Mouse (Mus musculus): ENCODE results near the gene Eci1. TPM values are rescaled to one million over a fixed set of nuclear protein-coding genes. Genes with fewer than 3 reads are reported as not detected.

Eci1 gene
- 48.5 TPM for polyA plus RNA-seq (2012; fragmentation: generic; extraction: Trizol)
- long read RNA-seq, experiment 1, transcript Eci1-205 (7 exons, 1,137 nt): major isoform, 58 of 70 reads
- long read RNA-seq, experiment 1, partial matches to known transcripts: 5 of 70 reads
- long read RNA-seq, experiment 1, other reads (novel, unspliced or antisense): 3 of 70 reads
- long read RNA-seq, experiment 2, transcript Eci1-205 (7 exons, 1,137 nt): major isoform, 7 of 9 reads
- long read RNA-seq, experiment 2, partial matches to known transcripts: 1 of 9 reads
- long read RNA-seq, experiment 2, other reads (novel, unspliced or antisense): 1 of 9 reads

- H3K36me3 ChIP-seq (ENCODE audit: control insufficient read depth, insufficient read depth): peaks cover 26% of the 10 kb centered on the region
- H3K79me3 ChIP-seq (ENCODE audit: low read depth): peaks cover 14% of the 10 kb centered on the region
- H3K79me2 ChIP-seq (ENCODE audit: control insufficient read depth, insufficient read depth): peaks cover 56% of the 10 kb centered on the region
- peak within 1 kb of the TSS; percentile 93 for H3ac ChIP-seq (ENCODE audit: control insufficient read depth, insufficient read length, low read depth)
- peak within 1 kb of the TSS; percentile 60 for H3K4me3 ChIP-seq (ENCODE audit: insufficient read depth, poor library complexity, severe bottlenecking)
- H3K27me3 ChIP-seq (ENCODE audit: control insufficient read depth, insufficient read depth, insufficient read length): no peaks in the 10 kb centered on the region
- TF ChIP-seq USF1 (IDR thresholded peaks at IDR 0.05; ENCODE audit: low read depth): no peak
- peak; percentile 83 for TF ChIP-seq MAX (IDR thresholded peaks at IDR 0.05)
These were observed at the start of gene Eci1 for GRCm38 (mm10) chr17:24426471-24427169. TSS of gene Eci1 (plus strand) at chr17:24426641.

DNA sequence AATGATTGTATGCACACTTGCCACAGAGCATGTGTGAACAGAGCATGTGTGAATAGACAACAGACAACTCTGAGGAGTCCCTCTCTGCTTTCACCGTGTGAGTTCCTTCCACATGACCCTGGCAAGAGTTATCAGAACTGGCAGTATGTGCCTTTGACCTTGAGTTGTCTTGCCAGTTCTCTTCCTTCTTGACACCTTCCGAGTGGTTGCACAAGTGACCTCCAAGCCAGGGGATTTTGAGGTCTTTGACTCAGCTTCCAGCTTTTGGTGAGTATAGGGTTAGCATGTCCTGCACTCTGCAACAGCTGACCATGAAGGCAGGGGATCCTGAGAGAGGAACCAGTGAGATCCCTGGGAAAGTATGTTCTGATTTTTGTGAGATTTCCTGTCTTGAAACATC, 47.9 kb upstream of the Eci1 start:
- peaks cover 56% of the 10 kb centered on the region for H3K27me3 ChIP-seq (ENCODE audit: control insufficient read depth, insufficient read depth, insufficient read length)
- no peak overlapping the region for H3ac ChIP-seq (ENCODE audit: control insufficient read depth, insufficient read length, low read depth)
- TF ChIP-seq MAX (IDR thresholded peaks at IDR 0.05) (no peak), MYOD1 (IDR thresholded peaks at IDR 0.05; ENCODE audit: control insufficient read depth, insufficient read length, low read depth) (no peak), USF1 (IDR thresholded peaks at IDR 0.05; ENCODE audit: low read depth) (no peak), FOSL1 (IDR thresholded peaks at IDR 0.05; ENCODE audit: insufficient read depth, low read length, poor library complexity, severe bottlenecking) (no peak), MYOG (IDR thresholded peaks at IDR 0.05; ENCODE audit: control insufficient read depth, extremely low read depth, insufficient read length) (no peak), CEBPB (IDR thresholded peaks at IDR 0.05; ENCODE audit: low read depth) (no peak)

DNA sequence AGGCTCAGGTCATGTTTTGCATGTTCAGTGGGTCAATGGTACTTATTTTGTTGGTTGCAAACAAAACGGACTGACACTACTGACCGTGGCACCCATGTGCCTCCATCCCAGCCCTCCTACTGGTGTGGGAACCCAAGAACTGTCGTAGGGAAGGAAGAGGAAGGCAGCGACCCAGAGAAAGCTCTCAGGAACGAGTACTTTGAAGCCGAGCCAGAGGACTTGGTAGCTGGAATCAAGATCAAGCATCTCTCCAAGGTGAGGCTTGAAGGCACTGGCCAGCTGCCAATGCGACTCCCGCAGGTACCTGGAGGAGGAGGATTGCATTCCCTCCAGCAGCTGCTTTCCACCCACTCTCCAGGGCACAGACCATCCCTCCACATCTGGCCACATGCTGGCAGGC, 42.7 kb upstream of the Eci1 start:
- H3K79me3 ChIP-seq (ENCODE audit: low read depth): no peaks in the 10 kb centered on the region
- H3K79me2 ChIP-seq (ENCODE audit: control insufficient read depth, insufficient read depth): no peaks in the 10 kb centered on the region
- no peaks in the 10 kb centered on the region for H3K36me3 ChIP-seq (ENCODE audit: control insufficient read depth, insufficient read depth)
- H3K27me3 ChIP-seq (ENCODE audit: control insufficient read depth, insufficient read depth, insufficient read length): peaks cover 55% of the 10 kb centered on the region
- no peak overlapping the region for H3K4me3 ChIP-seq (ENCODE audit: insufficient read depth, poor library complexity, severe bottlenecking)
- TF ChIP-seq CTCF (IDR thresholded peaks at IDR 0.05; ENCODE audit: control insufficient read depth, insufficient read depth, insufficient read length) (no peak), USF1 (IDR thresholded peaks at IDR 0.05; ENCODE audit: low read depth) (no peak), MAX (IDR thresholded peaks at IDR 0.05) (no peak), FOSL1 (IDR thresholded peaks at IDR 0.05; ENCODE audit: insufficient read depth, low read length, poor library complexity, severe bottlenecking) (no peak), MYOD1 (IDR thresholded peaks at IDR 0.05; ENCODE audit: control insufficient read depth, insufficient read length, low read depth) (no peak), CEBPB (IDR thresholded peaks at IDR 0.05; ENCODE audit: low read depth) (no peak), MYOG (IDR thresholded peaks at IDR 0.05; ENCODE audit: control insufficient read depth, extremely low read depth, insufficient read length) (no peak)
- H3ac ChIP-seq (ENCODE audit: control insufficient read depth, insufficient read length, low read depth): no peak overlapping the region

More for the DNA sequence above, 47.9 kb upstream of the Eci1 start:
- no peaks in the 10 kb centered on the region for H3K79me3 ChIP-seq (ENCODE audit: low read depth)
- H3K4me3 ChIP-seq (ENCODE audit: insufficient read depth, poor library complexity, severe bottlenecking): no peak overlapping the region
- no peaks in the 10 kb centered on the region for H3K36me3 ChIP-seq (ENCODE audit: control insufficient read depth, insufficient read depth)
- no peaks in the 10 kb centered on the region for H3K79me2 ChIP-seq (ENCODE audit: control insufficient read depth, insufficient read depth)

- H3K79me3 ChIP-seq (ENCODE audit: low read depth): no peaks in the 10 kb centered on the region
- no peak overlapping the region for H3ac ChIP-seq (ENCODE audit: control insufficient read depth, insufficient read length, low read depth)
- no peaks in the 10 kb centered on the region for H3K36me3 ChIP-seq (ENCODE audit: control insufficient read depth, insufficient read depth)
- H3K4me3 ChIP-seq (ENCODE audit: insufficient read depth, poor library complexity, severe bottlenecking): no peak overlapping the region
- TF ChIP-seq CTCF (IDR thresholded peaks at IDR 0.05; ENCODE audit: control insufficient read depth, insufficient read depth, insufficient read length) (no peak), CEBPB (IDR thresholded peaks at IDR 0.05; ENCODE audit: low read depth) (no peak), MYOD1 (IDR thresholded peaks at IDR 0.05; ENCODE audit: control insufficient read depth, insufficient read length, low read depth) (no peak), MAX (IDR thresholded peaks at IDR 0.05) (no peak), FOSL1 (IDR thresholded peaks at IDR 0.05; ENCODE audit: insufficient read depth, low read length, poor library complexity, severe bottlenecking) (no peak), USF1 (IDR thresholded peaks at IDR 0.05; ENCODE audit: low read depth) (no peak), MYOG (IDR thresholded peaks at IDR 0.05; ENCODE audit: control insufficient read depth, extremely low read depth, insufficient read length) (no peak)
- H3K79me2 ChIP-seq (ENCODE audit: control insufficient read depth, insufficient read depth): no peaks in the 10 kb centered on the region
- peaks cover 50% of the 10 kb centered on the region for H3K27me3 ChIP-seq (ENCODE audit: control insufficient read depth, insufficient read depth, insufficient read length)
These were observed 37.7 kb upstream of the Eci1 start for GRCm38 (mm10) chr17:24388711-24389110.

DNA sequence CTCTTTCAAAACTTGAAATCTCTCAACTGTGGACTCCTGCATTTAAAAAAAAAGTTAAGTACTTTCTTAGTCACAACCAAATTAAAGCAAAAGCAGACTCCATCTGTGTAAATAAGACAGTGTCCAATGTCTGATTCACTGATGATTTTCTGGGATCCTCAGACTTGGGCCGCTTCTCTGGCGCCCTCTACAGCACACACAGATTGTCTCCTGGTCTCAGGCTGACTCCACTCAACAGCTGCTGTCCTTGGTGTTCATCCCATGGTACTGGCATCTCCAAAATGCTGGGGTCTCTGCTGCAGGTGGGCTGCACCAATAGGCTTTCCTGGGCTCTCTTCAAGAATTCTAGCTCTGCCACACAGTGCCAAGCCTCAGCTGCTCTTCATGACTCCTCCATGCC, 36.6 kb upstream of the Eci1 start:
- peaks cover 44% of the 10 kb centered on the region for H3K27me3 ChIP-seq (ENCODE audit: control insufficient read depth, insufficient read depth, insufficient read length)
- TF ChIP-seq MYOG (IDR thresholded peaks at IDR 0.05; ENCODE audit: control insufficient read depth, extremely low read depth, insufficient read length) (no peak), CTCF (IDR thresholded peaks at IDR 0.05; ENCODE audit: control insufficient read depth, insufficient read depth, insufficient read length) (peak; percentile 44), MAX (IDR thresholded peaks at IDR 0.05) (no peak), CEBPB (IDR thresholded peaks at IDR 0.05; ENCODE audit: low read depth) (no peak), FOSL1 (IDR thresholded peaks at IDR 0.05; ENCODE audit: insufficient read depth, low read length, poor library complexity, severe bottlenecking) (no peak)
- H3K79me3 ChIP-seq (ENCODE audit: low read depth): no peaks in the 10 kb centered on the region
- H3K79me2 ChIP-seq (ENCODE audit: control insufficient read depth, insufficient read depth): no peaks in the 10 kb centered on the region
- no peak overlapping the region for H3ac ChIP-seq (ENCODE audit: control insufficient read depth, insufficient read length, low read depth)
- H3K4me3 ChIP-seq (ENCODE audit: insufficient read depth, poor library complexity, severe bottlenecking): no peak overlapping the region
- no peaks in the 10 kb centered on the region for H3K36me3 ChIP-seq (ENCODE audit: control insufficient read depth, insufficient read depth)
